Mouse (Mus musculus) pancreas, adult 10 weeks (tissue): ENCODE data around the gene Serpinb9d. TPM values are rescaled to one million over a fixed set of nuclear protein-coding genes. Genes with fewer than 3 reads are reported as not detected.

Experiments used
- polyA plus RNA-seq: library from polyadenylated mRNA; stranded (reverse); fragments of 350-450 nt; fragmentation: Illumina TruSeq; extraction: RNeasy Lipid Tissue Mini Kit (QIAGEN cat#74804); gene quantifications from one replicate; pipeline ENCODE4 v1.2.3, GENCODE M21; 2015; ENCODE audit warnings: low read depth, low replicate concordance; ENCODE audit not compliant: insufficient read depth

The Serpinb9d gene
- polyA plus RNA-seq, result not detected

GRCm38 (mm10) chr13:33192659-33193058, at the start of gene Serpinb9d:
Serpinb9d (plus strand) TSS chr13:33192959.

GRCm38 (mm10) chr13:33159642-33160041, 33.1 kb upstream of the Serpinb9d start, which contains the start of gene Serpinb9c:
Serpinb9c (minus strand) TSS chr13:33159742.

GRCm38 (mm10) chr13:33249312-33249711, 56.6 kb downstream of the Serpinb9d start, which contains the start of gene Serpinb9e:
Serpinb9e (plus strand) TSS chr13:33249612.

Other genes with a start within 250 kb of the Serpinb9d start
- gene Serpinb6b, start 227.8 kb upstream of the Serpinb9d start, polyA plus RNA-seq, result 9.6 TPM
- gene Serpinb9, start 189.7 kb upstream of the Serpinb9d start, polyA plus RNA-seq, result 5.0 TPM
- gene Serpinb9b, start 165.5 kb upstream of the Serpinb9d start, polyA plus RNA-seq, result 0.24 TPM
- gene Serpinb1b, start 114.4 kb upstream of the Serpinb9d start, polyA plus RNA-seq, result not detected
- not detected for gene Serpinb9c, start 33.2 kb upstream of the Serpinb9d start, polyA plus RNA-seq
- not detected for gene Serpinb9e, start 56.7 kb downstream of the Serpinb9d start, polyA plus RNA-seq
- gene Serpinb9f, start 131.1 kb downstream of the Serpinb9d start, polyA plus RNA-seq, result not detected
- gene Gm11397, start 202.8 kb downstream of the Serpinb9d start, polyA plus RNA-seq, result not detected